Mouse (Mus musculus) adipocyte (in vitro differentiated cells): ENCODE measurements at regions not wholly inside any gene's neighbourhood (a gene's known extent, or its start where the extent isn't known, plus 50 kb on each side); places are given as distances from the start of the nearest gene placed in this dataset.
A peak's percentile ranks its signal among the peaks of the same experiment; 100 is the strongest.

Source experiments
- DNase-seq: peaks from one replicate; pipeline ENCODE4 v3.0.0-alpha.2; 2016; ENCODE audit warnings: low spot score

DNA sequence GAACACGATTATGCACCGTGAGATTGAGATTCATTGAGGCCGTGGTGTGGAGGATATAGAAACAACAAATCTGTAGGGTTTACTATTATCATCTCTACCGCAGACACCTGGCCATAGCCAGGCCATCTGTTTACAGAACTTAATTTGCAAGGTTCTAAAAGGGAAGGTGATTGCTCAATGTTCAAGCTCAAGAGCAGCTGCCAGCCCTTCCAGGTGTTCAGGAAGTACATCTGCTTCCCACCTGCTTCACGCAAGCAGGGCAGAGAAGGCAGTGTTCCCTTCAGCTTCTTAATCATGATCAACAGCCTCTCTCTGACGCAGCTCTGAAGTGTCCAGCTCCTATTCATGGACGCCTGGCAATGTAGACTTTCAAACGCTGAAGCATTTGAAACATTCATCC, 202.4 kb upstream of the Prdm1 start:
- no peak for DNase-seq

DNA sequence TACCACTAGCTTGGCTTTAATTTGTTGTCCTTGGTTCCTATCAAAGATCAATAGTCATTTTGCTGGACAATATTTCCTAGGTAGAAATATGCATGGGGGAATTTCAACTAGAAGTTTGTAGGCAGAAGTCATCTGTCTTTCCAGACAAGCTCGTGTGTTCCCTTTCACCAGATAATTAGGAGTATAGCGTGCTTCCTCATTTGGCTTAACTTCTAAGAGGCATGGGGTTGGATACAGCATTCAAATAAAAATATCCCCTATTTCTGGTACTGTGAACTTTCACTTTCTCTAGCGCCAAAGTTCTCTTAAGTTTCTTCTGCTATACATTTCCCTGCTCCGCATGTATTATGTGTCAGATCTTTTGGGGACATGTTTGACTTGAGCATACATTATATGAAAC, 200.7 kb upstream of the Prdm1 start:
- no peak for DNase-seq

DNA sequence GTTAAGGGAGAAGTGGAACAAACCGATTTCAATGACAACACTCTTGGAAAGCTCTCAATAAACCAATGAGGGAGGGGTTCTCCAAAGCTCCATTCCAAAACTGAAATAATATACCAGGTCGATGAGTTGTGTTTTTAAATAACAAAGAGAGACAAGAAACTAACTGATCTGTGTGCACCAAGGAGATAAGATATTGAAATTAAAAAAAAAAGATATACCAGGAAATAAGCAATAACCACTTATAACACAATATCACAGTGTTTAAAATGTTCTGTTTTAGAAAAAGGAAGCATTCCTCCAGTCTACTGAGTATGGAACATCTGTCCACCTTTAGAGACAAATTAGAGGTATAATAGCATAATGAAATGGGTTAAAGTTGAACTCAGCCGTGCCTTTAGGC, 196.3 kb upstream of the Prdm1 start:
- no peak for DNase-seq

DNA sequence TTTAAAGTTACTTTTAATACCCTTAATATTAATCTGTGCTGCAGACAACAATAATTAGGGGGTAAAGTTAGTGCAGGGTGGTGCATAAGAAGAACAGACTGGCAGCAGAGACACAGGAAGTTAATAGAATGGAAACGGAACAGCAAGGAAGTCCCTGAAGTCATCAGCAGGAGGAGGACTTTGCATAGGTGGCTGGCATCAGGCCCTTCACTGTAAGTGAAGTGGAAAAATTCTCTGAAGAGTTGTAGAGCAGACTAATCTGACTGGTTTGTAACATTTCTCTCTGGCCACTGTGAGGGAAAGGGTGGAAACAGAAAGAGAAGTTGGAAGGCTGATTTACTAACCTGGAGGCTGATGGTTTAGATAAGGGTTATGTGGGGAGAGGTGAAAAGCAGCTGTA, 195.5 kb upstream of the Prdm1 start:
- DNase-seq, result no peak

DNA sequence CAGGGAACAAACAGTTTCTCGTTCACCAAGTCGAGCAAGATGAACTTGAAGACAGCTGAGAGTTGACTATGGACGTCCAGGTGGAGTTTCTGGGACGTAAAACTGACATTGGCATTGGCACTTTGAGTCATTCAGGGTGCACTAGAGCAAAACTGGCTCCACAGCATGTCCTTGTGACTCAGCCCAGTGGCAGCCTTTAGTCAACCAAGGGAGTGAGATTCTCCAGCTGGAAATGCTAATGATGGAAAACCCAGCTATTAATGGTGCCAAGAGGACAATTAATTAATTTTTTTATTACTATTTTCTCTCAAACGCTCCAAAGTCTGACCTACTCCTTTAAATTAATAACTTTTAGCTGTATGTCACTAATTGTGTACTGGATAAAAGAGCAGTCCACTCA, 195.0 kb upstream of the Prdm1 start:
- no peak for DNase-seq

DNA sequence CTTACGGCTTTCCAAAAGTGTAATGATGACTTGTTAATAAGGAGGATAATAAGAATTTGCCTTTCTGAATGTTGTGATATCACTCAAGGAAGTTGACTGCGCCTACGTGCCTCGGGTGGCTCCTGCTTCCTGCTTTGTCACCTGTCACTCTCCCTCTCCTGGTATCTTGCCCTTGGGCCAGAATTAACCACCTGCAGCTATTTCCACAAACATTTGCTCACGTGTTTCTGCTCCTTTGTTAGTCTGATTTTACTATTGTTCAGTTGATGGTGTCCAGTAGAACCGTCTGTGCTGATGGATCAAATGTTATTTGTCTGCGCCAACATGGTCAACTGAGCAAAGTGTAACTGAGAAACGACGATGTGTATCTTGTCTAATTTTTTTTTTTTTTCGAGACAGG, 193.4 kb upstream of the Prdm1 start:
- no peak for DNase-seq

DNA sequence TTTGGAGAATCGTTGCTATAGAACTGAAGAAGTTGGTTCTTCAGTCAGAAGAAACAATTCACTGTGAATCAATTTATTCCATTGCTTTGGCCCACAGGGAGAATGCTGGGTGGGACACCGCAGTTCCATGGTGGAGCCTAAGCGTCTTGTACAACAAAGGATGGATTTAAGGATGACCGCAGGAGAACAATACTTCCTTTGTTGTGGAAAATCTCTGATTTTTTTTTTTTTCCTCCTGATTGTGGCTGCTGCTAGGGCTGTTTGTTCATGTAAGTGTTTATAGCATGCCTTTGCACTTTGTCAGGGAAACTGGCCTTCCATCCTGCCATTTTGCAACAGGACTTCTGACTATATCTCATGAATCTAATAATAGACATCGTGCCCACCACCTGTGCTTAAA, 188.3 kb upstream of the Prdm1 start:
- DNase-seq, result no peak

DNA sequence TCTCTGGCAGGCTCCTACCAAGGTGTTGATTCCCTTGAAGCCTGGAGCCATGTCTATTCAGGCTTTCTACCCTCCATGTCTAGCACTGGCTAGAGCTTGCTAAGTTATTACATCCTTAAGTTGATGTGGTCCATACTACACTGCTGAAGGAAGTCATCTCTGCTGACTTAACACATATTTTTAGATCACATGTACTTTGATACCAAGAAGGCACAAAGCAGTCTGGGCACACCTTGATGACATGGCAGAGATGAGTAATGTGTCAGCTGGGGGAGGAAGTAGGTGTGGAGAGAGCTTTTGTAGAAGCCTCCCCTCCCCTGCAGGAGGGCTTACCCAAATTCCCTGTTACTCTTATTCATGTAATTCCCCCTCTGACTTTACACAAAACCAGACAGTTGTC, 187.6 kb upstream of the Prdm1 start:
- no peak for DNase-seq

DNA sequence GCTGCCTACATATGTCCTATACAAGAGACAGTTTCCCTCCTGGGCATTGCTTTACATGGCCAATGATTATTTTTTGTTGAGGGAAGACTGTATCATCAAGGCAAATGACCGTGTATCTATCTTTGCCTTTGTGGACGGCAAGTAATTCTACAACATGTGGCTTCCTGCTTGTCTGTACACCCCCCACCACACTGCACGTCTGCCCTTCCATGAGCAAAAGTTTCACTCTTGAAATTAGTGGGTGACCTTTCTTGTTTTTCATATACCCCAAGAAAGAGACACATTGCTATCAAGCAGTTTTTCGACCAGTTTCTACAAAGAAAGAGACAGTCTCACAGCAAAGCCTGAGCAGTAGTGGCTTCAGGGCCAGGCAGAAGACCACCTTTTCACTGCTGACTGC, 180.5 kb upstream of the Prdm1 start:
- no peak for DNase-seq

DNA sequence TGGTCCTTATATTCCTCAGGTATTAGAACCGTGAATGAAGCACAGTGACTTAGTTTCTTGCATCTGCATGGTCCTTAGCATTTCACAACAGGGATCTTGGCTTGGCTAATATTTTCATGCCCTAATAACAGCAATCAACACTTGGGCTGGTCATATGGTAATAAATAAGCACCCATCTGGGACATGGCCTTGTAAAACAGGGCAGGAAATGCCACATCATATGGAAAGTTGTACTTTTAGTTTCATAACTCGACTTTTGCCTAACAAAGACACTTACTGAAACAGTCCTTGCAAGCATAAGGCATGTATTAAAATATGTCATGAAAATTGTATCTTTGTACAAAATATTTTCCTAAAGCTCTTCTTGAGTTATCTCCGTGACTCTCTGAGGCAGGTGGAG, 175.8 kb upstream of the Prdm1 start:
- no peak for DNase-seq

DNA sequence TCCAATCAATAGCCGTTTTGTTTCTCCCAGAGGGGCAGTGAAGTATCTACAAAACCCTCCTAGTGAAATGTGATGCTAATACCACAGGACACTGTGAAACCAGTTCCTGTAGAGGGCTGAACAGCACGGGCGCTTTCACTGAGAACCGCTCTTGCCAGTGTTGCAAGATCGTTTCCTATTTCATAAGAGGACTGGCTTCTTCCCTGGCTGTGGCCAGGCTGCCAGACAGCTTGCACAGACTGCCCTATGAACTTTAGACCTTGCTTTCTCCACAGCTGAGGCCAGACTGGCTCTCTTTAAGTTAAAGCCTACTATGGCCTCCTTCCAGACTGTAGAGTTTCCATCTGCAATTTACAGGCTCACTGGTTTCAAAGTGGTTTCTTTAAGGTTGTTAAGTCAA, 173.8 kb upstream of the Prdm1 start:
- peak; percentile 88 for DNase-seq

DNA sequence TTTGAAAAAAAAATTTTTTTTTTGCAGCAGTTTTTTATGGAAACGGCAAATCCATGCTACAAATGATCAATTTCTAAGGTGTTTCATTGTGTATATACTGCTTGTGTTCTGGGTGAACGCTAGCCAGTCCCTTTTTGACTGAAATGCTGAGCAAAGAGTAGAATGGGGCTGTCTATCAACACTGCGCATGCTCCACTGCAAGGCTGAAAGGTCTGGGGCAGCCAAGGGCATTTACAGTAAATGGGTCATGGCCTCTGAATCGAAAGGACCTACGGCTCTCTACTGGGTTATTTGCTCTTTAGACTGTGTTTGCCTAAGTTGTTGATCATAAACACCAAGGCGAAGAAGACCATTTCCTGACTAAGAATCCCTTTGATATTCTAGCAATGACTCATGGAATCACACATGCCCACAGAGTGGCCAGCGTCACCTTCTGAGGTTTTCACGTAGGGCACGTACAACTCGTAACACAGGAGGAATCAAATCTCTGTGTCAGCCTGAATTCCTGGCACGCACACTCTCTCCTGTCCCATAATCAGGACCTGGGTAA, 171.8 kb upstream of the Prdm1 start:
- DNase-seq, result no peak

DNA sequence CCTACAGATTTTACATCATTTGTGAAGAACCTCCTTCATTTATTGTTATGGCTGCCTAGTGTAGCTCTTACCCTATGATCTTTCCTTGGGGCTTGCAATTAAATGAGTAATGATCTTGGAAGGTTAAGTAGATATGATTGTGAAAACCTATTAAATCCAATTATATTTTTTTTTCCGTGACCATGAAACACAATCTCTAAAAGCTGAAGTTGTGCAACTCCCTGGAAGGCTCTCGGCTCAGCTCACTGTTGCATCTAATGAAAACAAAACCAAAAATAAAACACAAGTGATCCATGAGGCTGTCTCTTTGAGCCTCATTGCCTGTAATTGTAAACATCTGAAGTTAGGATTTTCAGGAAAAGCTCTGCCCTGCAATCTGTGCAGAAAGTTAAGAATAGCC, 169.7 kb upstream of the Prdm1 start:
- DNase-seq, result peak; percentile 62

DNA sequence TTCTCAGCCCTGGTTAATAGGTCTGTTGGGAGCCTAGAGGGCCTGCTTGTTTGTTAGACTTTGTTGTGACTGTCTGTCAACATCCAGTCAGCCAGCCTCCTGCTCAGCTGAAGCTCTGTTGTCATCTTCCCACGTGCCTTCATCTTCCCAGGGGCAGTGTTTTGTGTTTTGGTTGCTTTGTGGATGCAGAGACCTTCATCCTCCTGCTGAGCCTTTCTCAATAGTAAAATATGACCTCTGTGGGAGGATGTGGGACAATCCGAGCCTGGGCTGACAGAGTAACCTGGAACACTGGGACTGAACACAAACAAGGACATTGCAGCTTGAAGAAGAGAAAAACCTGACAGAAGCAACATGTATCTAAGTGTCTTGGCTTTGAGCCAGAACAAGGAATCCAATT, 168.7 kb upstream of the Prdm1 start:
- DNase-seq, result no peak

DNA sequence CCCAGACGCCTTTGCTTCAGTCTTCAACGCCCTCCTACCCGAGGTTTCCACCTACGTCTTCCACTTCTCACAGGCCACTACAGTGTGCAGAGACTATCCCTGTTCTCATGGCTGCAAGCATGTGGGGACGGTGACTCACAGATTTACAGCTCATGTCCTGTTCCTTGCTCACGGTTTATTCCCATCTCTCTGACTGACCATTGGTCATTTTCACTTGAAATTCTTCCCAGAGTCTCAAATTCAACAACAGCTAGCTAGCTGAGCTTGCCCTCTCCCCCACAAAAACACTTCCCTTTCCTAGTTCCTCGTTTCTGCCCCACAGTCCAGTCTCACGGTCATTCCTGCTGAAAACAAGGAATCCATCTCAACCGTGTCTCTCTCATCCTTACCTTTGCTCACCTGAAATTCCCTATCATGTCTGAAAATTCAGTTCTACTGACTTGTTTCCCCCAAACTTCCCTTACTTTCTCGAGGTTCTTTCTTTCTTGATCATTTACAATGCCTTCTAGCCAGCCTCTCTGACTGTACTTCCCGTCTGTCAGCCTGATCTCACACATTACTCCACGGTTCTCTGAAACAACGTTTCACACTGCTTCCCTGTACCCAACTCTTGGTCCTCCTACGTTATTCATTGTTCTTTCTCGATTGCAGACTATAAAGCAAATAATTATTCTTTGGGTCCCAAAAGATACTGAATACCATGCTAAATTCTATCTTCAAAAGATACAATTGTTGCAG, 163.5 kb upstream of the Prdm1 start:
- DNase-seq, result peak; percentile 38

DNA sequence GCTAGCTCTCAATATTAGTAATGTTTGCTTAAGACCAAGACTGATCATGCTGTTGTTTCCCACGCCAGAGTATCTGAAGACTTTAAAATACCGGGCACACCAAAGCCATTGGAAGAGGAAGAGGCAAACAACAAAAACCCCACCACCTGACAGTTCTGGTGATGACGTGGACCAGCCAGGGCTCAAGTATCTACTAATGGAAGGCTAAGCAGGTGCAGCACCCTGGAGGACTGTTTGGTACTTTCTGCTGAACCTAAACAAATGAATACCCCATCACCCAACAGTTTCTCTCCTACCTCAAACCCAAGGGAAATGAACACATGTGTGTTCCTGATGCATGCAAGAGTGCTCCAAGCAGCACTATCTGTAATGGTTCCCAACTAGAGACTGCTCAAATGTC, 160.3 kb upstream of the Prdm1 start:
- DNase-seq, result no peak

DNA sequence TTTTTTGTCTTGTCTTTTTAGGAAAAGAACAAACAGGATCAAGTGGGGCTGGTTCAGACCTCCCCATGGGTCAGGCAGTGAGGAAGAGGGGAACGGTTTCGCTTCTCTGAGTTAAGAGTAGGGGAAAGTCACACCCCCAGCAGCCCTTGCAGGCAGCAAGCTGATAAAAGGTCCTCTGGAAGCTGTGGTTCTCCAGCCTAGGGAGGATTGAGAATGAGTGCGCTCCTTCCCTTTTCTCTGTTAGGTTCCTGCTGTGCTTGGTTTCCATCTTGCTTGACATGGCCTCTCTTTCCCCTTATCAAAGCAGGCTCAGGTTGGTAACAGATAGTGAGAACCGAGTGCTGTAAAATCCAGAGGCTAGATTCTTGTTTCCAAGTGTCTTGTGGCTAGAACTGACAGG, 157.8 kb upstream of the Prdm1 start:
- no peak for DNase-seq

DNA sequence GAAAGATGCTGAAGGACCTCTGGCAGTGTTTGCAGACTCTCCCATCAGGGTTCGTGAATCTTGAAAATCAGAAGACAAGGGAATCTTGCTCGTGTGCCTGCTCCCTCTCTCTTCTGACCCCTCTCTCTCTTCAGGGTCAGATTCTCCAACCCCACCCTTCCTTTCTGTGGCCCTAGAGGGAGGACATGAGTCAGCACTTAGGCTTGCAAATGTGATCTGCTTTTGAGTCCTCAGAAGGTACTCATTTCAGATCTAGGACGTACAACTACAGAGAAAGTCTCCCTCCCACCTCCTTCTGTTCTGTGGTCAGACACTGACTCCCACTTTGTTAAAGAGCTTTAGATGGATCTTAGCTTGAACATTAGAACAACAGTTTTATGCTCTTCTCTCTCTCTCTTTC, 156.9 kb upstream of the Prdm1 start:
- no peak for DNase-seq

DNA sequence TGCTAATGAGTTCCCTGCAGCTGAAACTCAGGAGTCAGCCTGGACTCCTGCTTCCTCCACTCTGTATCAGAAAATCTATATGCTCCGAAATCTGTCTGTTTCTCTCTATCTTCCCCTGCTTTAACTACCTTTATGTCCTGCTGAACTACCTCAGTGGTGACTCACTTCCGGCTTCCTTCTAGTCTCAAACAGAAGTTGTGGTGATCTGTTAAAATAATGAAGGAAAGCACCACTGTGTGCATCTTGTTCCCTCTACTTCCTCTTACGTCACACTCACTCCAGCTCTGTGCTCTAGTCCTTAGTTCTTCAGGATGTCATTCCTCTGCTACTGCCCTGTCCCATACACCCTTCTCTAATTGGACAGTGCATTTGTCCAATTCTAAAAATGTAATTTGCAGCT, 148.2 kb upstream of the Prdm1 start:
- DNase-seq, result no peak

DNA sequence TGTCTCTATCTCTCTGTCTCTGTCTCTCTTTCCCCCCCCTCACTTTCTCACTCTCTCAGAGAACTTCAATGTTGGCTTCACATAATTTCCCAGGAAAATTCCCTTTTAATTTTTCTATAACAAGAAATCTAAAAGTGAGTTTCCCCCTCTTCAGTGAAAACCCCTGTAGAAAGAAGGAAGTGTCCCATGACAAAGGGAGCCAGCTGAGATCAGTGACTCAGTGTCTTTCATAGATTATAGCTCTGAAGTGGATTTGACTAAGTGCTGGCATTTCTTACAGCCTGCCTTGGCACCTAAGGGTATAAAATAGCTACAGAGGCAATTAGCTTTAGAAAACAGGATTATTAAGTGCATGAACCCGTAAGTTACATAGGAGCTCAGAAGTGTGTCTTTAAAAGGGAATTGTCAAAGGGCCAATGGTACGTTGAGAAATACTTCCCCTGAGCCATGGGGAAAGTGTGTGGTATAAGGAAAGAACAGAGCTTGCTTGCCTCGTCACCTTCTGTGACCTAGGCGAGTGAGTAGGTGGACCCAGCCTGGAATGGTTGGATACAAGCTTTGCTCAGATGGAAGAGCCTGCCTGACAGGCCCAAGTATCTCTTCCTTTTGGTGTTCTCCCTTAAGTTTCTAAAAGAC, 137.3 kb upstream of the Prdm1 start:
- peak; percentile 31 for DNase-seq

DNA sequence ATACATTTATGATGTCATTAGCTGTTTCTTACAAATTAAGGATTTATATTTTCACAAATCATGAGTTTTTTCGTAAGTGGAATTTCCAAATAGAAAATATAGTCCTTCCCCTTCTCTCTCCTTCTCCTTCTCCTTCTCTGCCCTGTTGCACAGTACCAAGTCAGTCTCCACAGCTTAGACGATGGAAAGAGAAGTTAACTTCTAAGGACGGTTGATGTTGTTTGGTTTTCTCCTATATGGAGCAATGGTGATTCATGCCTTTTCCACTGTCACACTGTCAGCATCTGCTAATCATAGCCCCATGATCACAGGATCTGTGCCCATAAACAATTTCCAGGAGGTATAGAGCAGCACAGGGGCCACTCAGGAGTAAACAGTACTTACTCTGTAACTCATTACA, 131.2 kb upstream of the Prdm1 start:
- DNase-seq, result no peak

DNA sequence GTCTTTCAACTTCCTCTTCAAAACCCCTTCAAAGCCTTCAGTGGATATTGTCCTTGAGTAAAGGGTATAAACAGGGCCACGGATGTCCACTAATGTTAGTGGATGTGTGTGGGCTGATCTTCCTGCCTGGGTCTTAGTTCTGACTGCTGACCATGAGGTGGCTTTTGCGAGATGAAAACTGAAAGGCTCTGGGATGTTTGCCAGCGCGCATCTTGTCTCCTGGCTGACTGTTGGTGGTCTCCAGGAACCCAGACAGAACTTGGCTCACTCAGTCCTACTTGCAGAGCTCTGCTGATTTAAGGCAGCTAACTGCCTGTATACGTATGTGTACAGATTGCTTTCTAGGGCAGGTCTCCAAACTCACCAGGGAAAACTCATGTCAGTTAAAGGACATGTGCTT, 125.5 kb upstream of the Prdm1 start:
- no peak for DNase-seq

DNA sequence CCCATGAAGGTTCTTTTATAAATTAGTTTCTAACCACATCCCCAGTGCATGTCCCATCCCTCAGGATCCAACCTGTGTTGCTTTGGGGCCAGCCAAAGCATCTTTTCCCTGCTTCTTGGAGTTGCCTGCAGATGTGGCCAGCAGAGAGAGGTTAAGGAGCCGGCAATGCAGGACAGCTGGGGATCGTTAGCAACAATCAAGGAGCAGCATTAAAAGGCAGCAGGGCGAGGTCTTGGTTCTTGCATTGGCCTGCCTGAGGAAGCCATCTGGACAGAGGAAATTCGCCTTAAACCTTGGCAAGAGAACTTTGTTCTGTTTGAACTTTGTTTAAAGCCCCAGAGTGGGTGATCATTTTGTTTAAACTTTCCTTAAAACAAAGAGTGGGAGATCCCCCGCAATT, 118.7 kb upstream of the Prdm1 start:
- DNase-seq, result no peak

DNA sequence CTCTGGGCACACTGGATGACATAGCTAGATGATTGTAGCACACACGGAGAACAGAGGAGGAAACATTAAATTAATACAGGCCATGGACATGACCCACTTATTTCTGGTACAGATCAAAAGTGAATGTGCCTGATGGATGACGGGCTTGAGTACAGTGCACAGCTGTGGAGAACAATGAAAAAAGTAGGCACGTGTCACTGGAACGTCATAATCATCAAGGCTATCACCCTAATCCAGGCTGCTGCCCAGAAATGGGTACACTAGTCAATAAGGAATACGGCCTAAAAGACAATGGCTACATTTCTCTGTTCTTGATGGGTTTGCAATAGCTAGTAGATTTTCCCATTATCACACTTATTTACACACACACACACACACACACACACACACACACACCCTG, 118.3 kb upstream of the Prdm1 start:
- DNase-seq, result no peak
